Mouse (Mus musculus): ENCODE measurements at regions not wholly inside any gene's neighbourhood (a gene's known extent, or its start where the extent isn't known, plus 50 kb on each side); places are given as distances from the start of the nearest gene placed in this dataset.

- DNase-seq (ENCODE audit: low spot score): no peak
These were observed 217.1 kb upstream of the Gm6657 start for GRCm38 (mm10) chr12:77976952-77977351.

- DNase-seq (ENCODE audit: low spot score): no peak
These were observed 207.3 kb upstream of the Gm6657 start for GRCm38 (mm10) chr12:77986738-77987137.

GRCm38 (mm10) chr12:77989766-77990165, 204.3 kb upstream of the Gm6657 start:
- no peak for DNase-seq (ENCODE audit: low spot score)

DNA sequence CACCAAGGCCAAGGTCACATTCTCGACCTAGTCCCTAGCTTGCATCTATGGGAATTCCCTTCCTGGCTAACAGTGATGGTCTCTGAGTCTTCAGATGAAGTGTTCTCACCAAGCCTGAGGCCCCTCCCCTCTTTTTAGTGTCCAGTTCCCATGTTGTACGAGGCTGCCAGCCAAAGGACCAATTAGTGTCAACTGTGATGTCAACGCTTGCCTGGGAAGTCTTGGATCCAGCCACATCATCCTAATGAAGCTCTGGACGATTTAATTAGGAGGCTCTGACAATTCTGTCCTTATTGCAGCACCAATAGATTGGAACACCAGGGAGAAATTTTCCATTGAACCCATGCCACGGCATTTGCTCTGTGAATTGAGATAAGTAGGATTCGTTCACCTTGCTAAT, 202.4 kb upstream of the Gm6657 start:
- peak; percentile 79 for DNase-seq (ENCODE audit: low spot score)

GRCm38 (mm10) chr12:77994176-77994575, 199.9 kb upstream of the Gm6657 start:
- DNase-seq (ENCODE audit: low spot score): no peak

GRCm38 (mm10) chr12:77997916-77998315, 196.1 kb upstream of the Gm6657 start:
- DNase-seq (ENCODE audit: low spot score): no peak

DNA sequence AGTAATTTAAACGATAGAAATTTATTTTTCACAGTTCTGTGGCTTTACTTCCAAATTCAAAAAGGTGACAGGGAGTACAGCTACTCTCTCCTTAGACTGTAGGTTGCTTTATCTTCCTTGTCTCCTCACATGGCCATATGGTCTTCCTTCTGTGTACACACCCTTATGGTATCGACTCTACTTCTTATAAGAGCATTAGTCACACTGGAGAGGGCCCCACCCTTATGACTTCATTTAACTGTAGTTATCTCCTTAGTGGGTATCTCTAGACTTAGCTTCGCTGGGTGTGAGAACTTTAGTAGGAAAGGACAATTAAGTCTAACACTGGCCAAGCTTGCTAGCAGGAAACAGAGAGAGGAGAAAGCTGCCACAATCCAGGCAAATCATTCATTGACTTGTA, 193.6 kb upstream of the Gm6657 start:
- DNase-seq (ENCODE audit: low spot score): no peak

DNA sequence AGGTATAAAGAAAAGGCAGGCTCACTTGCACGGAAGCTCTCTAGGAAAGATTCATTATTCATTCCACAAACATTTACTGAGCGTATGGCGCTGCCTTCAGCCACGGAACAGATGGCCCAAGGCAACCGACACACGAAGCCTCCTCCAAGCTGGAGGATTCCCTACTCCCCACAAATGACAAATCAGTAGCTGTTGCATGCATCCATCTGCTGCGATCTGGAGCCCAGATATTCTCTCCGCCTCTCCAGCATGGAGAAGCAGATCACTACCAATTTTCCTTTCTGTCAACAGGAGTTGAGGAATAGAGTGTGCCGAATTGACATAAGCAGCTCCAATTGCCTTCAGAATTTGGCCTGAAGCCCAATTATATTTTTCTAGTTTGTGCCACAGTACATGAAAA, 192.2 kb upstream of the Gm6657 start:
- DNase-seq (ENCODE audit: low spot score): no peak

- DNase-seq (ENCODE audit: low spot score): no peak
These were observed 160.3 kb upstream of the Gm6657 start for GRCm38 (mm10) chr12:78033766-78034165.

DNA sequence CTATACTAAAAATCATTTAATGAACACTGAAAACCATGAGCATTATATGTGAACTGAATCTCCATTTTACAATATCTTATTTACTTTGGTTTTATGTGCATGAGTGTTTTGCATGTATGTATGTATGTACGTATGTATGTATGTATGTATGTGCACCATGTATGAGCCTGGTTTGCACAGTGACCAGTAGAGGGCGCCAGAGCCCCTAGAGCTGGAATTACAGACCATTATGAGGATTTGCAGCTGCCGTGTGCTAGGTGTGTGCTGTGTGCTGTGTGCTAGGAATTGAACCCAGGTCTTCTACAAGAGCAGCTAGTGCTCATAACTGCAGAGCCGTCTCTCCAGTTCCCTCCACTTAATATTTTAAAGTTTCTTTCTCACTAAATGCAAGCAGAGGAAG, 147.5 kb upstream of the Gm6657 start:
- DNase-seq (ENCODE audit: low spot score): no peak

- DNase-seq (ENCODE audit: low spot score): peak; percentile 79
These were observed 138.1 kb upstream of the Gm6657 start for GRCm38 (mm10) chr12:78055956-78056355.

- DNase-seq (ENCODE audit: low spot score): no peak
These were observed 136.9 kb upstream of the Gm6657 start for GRCm38 (mm10) chr12:78057166-78057565.

- DNase-seq (ENCODE audit: low spot score): no peak
These were observed 134.1 kb upstream of the Gm6657 start for GRCm38 (mm10) chr12:78059965-78060364.

DNA sequence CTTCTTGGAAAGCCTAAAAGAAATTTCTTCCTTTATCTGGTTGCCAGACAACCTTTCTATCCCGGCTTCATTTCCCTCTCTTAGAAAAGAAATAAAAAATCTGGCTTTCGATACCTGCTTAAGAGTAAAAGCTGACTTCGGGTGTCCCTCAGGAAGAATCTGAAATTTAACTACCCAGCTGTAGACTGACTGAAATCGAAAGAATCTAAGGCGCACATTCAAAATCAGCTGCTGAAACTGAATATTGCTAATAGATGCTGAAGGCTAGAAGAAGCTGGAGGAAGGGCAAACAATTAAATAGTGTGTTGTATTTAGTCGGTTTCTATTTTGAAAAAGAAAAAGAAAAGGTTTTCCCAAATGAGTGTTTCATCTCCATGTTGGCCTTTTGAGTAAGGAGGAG, 128.0 kb upstream of the Gm6657 start:
- DNase-seq (ENCODE audit: low spot score): no peak

- no peak for DNase-seq (ENCODE audit: low spot score)
These were observed 121.1 kb upstream of the Gm6657 start for GRCm38 (mm10) chr12:78072935-78073334.

GRCm38 (mm10) chr12:78074290-78074802, 119.7 kb upstream of the Gm6657 start:
- no peak for DNase-seq (ENCODE audit: low spot score)

GRCm38 (mm10) chr12:78077285-78077684, 116.8 kb upstream of the Gm6657 start:
- no peak for DNase-seq (ENCODE audit: low spot score)

GRCm38 (mm10) chr12:78082163-78082562, 111.9 kb upstream of the Gm6657 start:
- DNase-seq (ENCODE audit: low spot score): no peak

DNA sequence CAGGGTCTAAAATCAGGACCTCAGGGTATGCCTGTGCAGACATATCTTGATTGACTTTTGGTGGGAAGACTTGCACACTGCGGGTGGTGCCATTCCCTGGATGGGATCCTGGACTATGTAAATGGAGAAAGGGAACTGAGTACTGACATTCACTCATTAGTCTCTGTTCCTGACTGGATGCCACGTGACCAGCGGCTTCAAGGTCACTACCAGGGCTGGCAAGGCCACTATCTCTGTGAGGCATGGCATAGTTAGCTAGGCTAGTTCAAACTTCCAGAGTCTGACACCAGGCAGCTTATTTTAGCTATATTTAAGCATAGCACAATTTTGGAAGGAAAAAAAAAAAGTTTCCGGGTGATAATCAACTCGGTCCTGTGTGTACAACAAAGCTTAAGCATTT, 108.0 kb upstream of the Gm6657 start:
- no peak for DNase-seq (ENCODE audit: low spot score)

GRCm38 (mm10) chr12:78087921-78088320, 106.1 kb upstream of the Gm6657 start:
- no peak for DNase-seq (ENCODE audit: low spot score)

DNA sequence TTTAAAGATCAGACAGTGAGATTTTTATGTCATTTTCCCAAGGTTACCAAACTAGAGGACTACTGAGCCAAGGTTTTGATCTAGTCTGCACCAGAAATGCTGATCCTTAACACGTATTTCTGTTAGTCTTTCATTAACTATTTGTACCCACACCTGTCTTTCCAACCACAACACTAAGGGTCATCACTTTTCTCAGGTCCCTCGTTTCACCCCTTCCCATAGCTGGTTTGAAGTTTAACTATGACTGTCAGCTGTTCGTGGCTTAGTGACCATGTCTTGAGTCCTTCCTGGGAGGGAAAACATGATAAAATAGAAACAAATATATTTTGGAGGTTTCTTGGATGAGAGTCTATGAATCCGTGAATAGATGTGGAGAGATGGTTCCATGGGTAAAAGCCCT, 99.6 kb upstream of the Gm6657 start:
- DNase-seq (ENCODE audit: low spot score): no peak

DNA sequence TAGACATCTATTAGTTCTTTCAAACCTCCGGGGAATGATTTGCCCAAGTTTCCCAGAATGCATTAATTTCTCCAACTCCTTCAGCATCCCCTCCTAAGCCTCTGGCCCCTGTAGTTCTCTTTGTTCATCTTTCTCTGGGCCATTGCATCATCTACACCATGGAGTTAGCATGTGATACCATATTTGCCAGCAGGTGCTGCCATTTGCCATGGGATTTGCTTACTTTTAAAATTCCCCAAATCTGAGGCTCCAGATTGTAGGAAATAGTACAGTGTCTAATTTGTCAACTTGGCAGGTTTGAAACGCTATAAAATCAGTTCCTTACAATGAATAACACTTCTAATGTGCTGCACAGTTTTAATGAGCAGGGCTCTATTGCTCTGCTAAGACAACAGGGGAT, 98.7 kb upstream of the Gm6657 start:
- no peak for DNase-seq (ENCODE audit: low spot score)

GRCm38 (mm10) chr12:78095916-78096315, 98.1 kb upstream of the Gm6657 start:
- no peak for DNase-seq (ENCODE audit: low spot score)

GRCm38 (mm10) chr12:78097119-78097518, 96.9 kb upstream of the Gm6657 start:
- DNase-seq (ENCODE audit: low spot score): no peak

DNA sequence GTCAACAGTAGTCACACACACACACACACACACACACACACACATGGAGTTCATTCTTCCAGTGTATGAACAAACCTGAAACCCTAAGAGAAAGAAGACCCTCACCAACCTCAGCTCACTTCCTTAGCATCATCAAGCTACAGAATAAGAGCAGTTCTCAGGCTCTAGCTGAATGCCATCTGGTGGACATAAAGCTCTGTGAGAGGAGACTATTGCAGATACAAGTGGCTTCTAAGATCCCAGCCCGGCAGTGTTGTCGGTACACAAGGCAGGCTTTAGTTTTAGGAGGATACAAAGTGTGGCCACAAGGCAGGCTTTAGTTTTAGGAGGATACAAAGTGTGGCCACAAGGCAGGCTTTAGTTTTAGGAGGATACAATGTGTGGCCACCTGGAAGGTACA, 96.3 kb upstream of the Gm6657 start:
- no peak for DNase-seq (ENCODE audit: low spot score)
